Mouse (Mus musculus): ENCODE results near the gene Gatad2a. TPM values are rescaled to one million over a fixed set of nuclear protein-coding genes. Genes with fewer than 3 reads are reported as not detected.

Gatad2a gene
- polyA plus RNA-seq, 1 experiment from 2014 or later = 52.2 TPM

DNA sequence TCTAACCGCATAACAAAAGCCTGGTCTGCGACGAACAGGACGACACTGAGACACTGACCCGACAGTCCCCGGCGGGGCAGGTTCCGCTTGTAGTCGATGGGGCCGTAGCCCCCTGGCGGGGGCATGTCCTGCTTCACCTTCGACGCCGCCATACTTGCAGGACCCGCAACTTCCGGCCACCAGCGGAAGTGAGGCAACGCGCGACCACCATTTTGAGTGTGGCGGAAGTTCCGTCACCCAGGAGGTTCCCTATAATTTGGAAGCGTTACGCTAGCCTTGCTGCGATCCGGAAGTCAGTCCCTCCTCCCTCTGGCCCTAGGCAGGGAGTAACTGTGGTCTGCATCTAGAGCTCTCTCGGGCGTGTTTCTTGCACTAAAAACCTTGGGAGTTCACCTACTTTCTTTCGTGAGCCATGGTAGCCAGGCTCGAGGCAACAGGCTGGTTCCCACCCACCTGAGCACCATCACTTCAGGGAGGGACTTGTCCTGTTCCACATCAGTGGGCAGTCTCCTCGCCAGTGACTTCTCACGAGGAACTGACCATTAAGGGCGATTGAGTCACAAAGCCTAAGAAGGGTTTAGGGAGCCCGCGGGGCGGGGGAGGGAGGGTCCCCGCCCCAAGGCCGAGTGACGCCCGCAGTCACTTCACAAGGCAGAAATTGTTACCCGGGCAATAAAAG is 94.6 kb downstream of the Gatad2a start:
- no peaks in the 10 kb centered on the region for H3K27me3 ChIP-seq (ENCODE audit: control insufficient read depth, insufficient read depth, low read length)
- H3K9ac ChIP-seq (ENCODE audit: low read length) = peak overlapping the region; percentile 96
- ATAC-seq (ENCODE audit: insufficient number of reproducible peaks, insufficient read depth, low FRiP score, low read depth) = peak; percentile 63
- H3K27ac ChIP-seq (replicated peaks in 1 of 2; ENCODE audit: control insufficient read depth in 1 of 2, insufficient read depth in 1 of 2, low read depth in 2 of 2, low read length in 2 of 2) = peak overlapping the region; percentile 90 to 96
- peak overlapping the region; percentile 97 for H3K4me2 ChIP-seq (ENCODE audit: low read length)
- H3K36me3 ChIP-seq (ENCODE audit: control insufficient read depth, insufficient read depth, low read length) = peaks cover 14% of the 10 kb centered on the region
- 3% methylated on average over 41 of the region's 41 CpGs for WGBS
- peaks cover 15 to 45% of the 10 kb centered on the region in 2 experiments for H3K4me1 ChIP-seq (ENCODE audit: control insufficient read depth in 2 of 2, insufficient read depth in 2 of 2, low read length in 2 of 2)
- H3K4me3 ChIP-seq (ENCODE audit: control insufficient read depth in 1 of 2, insufficient read depth in 1 of 2, low read depth in 1 of 2, low read length in 2 of 2) = peak overlapping the region; percentile 65 to 81
- H3K9me3 ChIP-seq (ENCODE audit: control insufficient read depth, low read length) = no peaks in the 10 kb centered on the region

DNA sequence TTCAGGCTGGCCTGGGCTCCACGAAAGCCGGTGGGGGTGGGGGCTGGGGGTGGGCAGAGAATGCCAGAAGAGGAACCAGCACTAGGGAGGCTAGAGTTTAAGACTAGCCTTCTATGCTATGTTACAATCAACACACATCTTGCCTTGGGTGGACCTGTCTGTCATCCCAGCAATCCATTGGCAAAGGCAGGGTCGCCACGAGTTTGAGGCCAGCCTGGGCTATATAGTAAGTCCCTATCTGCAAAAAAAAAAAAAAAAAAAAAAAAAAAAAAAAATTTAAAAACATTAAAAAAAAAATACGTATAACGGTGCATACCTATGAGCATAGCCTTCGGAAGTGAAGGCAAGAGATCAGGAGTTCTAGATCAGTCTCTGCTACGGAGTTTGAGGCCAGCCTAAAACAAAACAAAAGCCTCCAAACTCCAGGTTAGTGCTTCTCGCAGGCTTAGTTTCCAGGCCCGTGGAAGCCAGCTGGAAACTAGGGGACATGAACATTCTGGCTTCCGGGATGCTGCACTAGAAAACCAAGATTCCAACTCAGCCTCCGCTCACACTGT is 95.2 kb downstream of the Gatad2a start:
- ATAC-seq (ENCODE audit: insufficient number of reproducible peaks, insufficient read depth, low FRiP score, low read depth) = no peak; the same call in 1 of the 2 replicates
- 15% methylated on average over 12 of the region's 12 CpGs for WGBS
- Histone ChIP-seq H3K4me3 (ENCODE audit: control insufficient read depth in 1 of 2, insufficient read depth in 1 of 2, low read depth in 1 of 2, low read length in 2 of 2) (peak overlapping the region; percentile 65 to 81), H3K27ac (replicated peaks in 1 of 2; ENCODE audit: control insufficient read depth in 1 of 2, insufficient read depth in 1 of 2, low read depth in 2 of 2, low read length in 2 of 2) (peak overlapping the region; percentile 90 to 96), H3K27me3 (ENCODE audit: control insufficient read depth, insufficient read depth, low read length) (no peaks in the 10 kb centered on the region), H3K9me3 (ENCODE audit: control insufficient read depth, low read length) (no peaks in the 10 kb centered on the region), H3K36me3 (ENCODE audit: control insufficient read depth, insufficient read depth, low read length) (peaks cover 20% of the 10 kb centered on the region), H3K4me1 (ENCODE audit: control insufficient read depth in 2 of 2, insufficient read depth in 2 of 2, low read length in 2 of 2) (peaks cover 15 to 47% of the 10 kb centered on the region in 2 experiments), H3K9ac (ENCODE audit: low read length) (peak overlapping the region; percentile 96), H3K4me2 (ENCODE audit: low read length) (peak overlapping the region; percentile 97)

GRCm38 (mm10) chr8:69899876-69900275 is 96.3 kb downstream of the Gatad2a start:
- Histone ChIP-seq H3K4me1 (ENCODE audit: control insufficient read depth in 2 of 2, insufficient read depth in 2 of 2, low read length in 2 of 2) (peaks cover 21 to 58% of the 10 kb centered on the region in 2 experiments), H3K4me2 (ENCODE audit: low read length) (peak overlapping the region; percentile 97), H3K4me3 (ENCODE audit: control insufficient read depth in 1 of 2, insufficient read depth in 1 of 2, low read depth in 1 of 2, low read length in 2 of 2) (no peak overlapping the region), H3K27ac (replicated peaks in 1 of 2; ENCODE audit: control insufficient read depth in 1 of 2, insufficient read depth in 1 of 2, low read depth in 2 of 2, low read length in 2 of 2) (no peak overlapping the region), H3K9me3 (ENCODE audit: control insufficient read depth, low read length) (no peaks in the 10 kb centered on the region), H3K27me3 (ENCODE audit: control insufficient read depth, insufficient read depth, low read length) (no peaks in the 10 kb centered on the region), H3K9ac (ENCODE audit: low read length) (no peak overlapping the region), H3K36me3 (ENCODE audit: control insufficient read depth, insufficient read depth, low read length) (peaks cover 29% of the 10 kb centered on the region)
- 96% methylated on average over 2 of the region's 2 CpGs for WGBS
- ATAC-seq (ENCODE audit: insufficient number of reproducible peaks, insufficient read depth, low FRiP score, low read depth) = no peak

- Histone ChIP-seq H3K9ac (ENCODE audit: low read length) (no peak overlapping the region), H3K36me3 (ENCODE audit: control insufficient read depth, insufficient read depth, low read length) (peaks cover 49% of the 10 kb centered on the region), H3K4me1 (ENCODE audit: control insufficient read depth in 2 of 2, insufficient read depth in 2 of 2, low read length in 2 of 2) (peaks cover 23 to 57% of the 10 kb centered on the region in 2 experiments)
Measured at GRCm38 (mm10) chr8:69897857-69898256, 98.3 kb downstream of the Gatad2a start.

DNA sequence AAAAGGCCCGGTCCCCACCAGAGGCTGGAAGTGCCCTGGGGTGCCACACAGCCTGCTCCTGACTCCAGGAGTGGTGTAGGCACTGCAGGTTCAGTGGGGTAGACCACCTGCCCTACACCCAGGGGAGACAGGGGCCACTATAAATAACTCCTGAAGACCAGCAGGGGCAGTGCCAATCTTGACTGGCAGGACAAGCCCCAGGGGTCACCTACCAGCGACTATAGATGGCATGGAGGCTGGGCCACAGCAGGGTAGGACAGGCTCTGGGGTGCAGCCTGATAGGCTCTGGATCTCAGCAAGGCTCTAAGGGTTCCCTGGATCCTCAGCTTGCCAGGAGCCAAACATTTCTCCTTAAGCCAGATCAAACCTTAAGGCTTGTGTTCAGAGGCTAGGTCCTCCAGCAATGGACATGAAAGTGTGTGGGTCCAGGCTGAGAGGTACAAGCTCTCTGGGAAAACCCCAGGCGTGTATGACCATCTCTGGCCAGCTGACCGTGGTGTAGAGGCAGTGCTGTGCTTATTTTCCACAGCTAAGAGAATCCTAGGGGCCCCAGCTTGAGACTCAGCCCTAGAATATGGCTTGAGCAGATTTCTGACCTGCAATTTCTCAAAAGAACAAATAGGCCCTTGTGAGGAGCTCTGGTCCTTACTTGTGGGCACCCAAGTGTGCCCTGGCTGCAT is 100.3 kb downstream of the Gatad2a start:
- Histone ChIP-seq H3K36me3 (ENCODE audit: control insufficient read depth, insufficient read depth, low read length) (peaks cover 64% of the 10 kb centered on the region), H3K4me1 (ENCODE audit: control insufficient read depth in 2 of 2, insufficient read depth in 2 of 2, low read length in 2 of 2) (peaks cover 14 to 45% of the 10 kb centered on the region in 2 experiments), H3K27me3 (ENCODE audit: control insufficient read depth, insufficient read depth, low read length) (no peaks in the 10 kb centered on the region), H3K9me3 (ENCODE audit: control insufficient read depth, low read length) (no peaks in the 10 kb centered on the region), H3K4me3 (ENCODE audit: control insufficient read depth in 1 of 2, insufficient read depth in 1 of 2, low read depth in 1 of 2, low read length in 2 of 2) (no peak overlapping the region), H3K27ac (replicated peaks in 1 of 2; ENCODE audit: control insufficient read depth in 1 of 2, insufficient read depth in 1 of 2, low read depth in 2 of 2, low read length in 2 of 2) (no peak overlapping the region), H3K9ac (ENCODE audit: low read length) (no peak overlapping the region), H3K4me2 (ENCODE audit: low read length) (no peak overlapping the region)
- 64% methylated on average over 4 of the region's 4 CpGs for WGBS
- no peak for ATAC-seq (ENCODE audit: insufficient number of reproducible peaks, insufficient read depth, low FRiP score, low read depth)

More at GRCm38 (mm10) chr8:69897857-69898256, 98.3 kb downstream of the Gatad2a start:
- H3K27ac ChIP-seq (replicated peaks in 1 of 2; ENCODE audit: control insufficient read depth in 1 of 2, insufficient read depth in 1 of 2, low read depth in 2 of 2, low read length in 2 of 2) = no peak overlapping the region
- no peaks in the 10 kb centered on the region for H3K9me3 ChIP-seq (ENCODE audit: control insufficient read depth, low read length)
- no peak overlapping the region for H3K4me2 ChIP-seq (ENCODE audit: low read length)
- ATAC-seq (ENCODE audit: insufficient number of reproducible peaks, insufficient read depth, low FRiP score, low read depth) = no peak
- no peaks in the 10 kb centered on the region for H3K27me3 ChIP-seq (ENCODE audit: control insufficient read depth, insufficient read depth, low read length)
- no peak overlapping the region for H3K4me3 ChIP-seq (ENCODE audit: control insufficient read depth in 1 of 2, insufficient read depth in 1 of 2, low read depth in 1 of 2, low read length in 2 of 2)
- WGBS = 89% methylated on average over 6 of the region's 6 CpGs

DNA sequence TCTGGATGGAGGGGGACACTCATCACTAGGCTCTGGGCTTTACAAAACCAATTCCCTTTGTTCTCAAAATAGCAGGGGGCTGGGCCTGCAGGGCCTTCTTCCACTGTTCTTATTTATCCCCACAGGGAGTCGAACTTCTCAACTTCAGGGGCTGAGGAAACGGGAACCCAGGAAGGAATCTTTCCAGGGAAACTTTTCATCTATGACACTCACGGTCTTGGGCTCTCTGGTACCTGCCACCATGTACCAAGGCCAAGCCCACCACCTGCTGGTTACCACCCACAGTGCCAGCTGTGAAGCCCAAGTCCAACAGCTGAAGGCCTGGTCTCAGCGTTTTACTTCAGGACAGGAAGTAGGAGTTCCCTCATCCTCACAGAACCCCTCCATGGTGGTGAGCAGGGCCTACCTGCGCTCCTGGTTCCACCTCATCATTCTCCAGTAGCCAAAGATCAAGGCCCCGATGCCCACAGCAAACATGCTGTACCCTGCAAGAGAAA is 101.3 kb downstream of the Gatad2a start:
- WGBS = 63% methylated on average over 6 of the region's 6 CpGs
- Histone ChIP-seq H3K9me3 (ENCODE audit: control insufficient read depth, low read length) (no peaks in the 10 kb centered on the region), H3K4me3 (ENCODE audit: control insufficient read depth in 1 of 2, insufficient read depth in 1 of 2, low read depth in 1 of 2, low read length in 2 of 2) (no peak overlapping the region), H3K9ac (ENCODE audit: low read length) (no peak overlapping the region; the same call in 1 of the 2 replicates), H3K27me3 (ENCODE audit: control insufficient read depth, insufficient read depth, low read length) (peaks cover 7% of the 10 kb centered on the region), H3K4me2 (ENCODE audit: low read length) (no peak overlapping the region), H3K4me1 (ENCODE audit: control insufficient read depth in 2 of 2, insufficient read depth in 2 of 2, low read length in 2 of 2) (peaks cover 11 to 36% of the 10 kb centered on the region in 2 experiments), H3K36me3 (ENCODE audit: control insufficient read depth, insufficient read depth, low read length) (peaks cover 64% of the 10 kb centered on the region), H3K27ac (replicated peaks in 1 of 2; ENCODE audit: control insufficient read depth in 1 of 2, insufficient read depth in 1 of 2, low read depth in 2 of 2, low read length in 2 of 2) (no peak overlapping the region)
- ATAC-seq (ENCODE audit: insufficient number of reproducible peaks, insufficient read depth, low FRiP score, low read depth) = no peak

DNA sequence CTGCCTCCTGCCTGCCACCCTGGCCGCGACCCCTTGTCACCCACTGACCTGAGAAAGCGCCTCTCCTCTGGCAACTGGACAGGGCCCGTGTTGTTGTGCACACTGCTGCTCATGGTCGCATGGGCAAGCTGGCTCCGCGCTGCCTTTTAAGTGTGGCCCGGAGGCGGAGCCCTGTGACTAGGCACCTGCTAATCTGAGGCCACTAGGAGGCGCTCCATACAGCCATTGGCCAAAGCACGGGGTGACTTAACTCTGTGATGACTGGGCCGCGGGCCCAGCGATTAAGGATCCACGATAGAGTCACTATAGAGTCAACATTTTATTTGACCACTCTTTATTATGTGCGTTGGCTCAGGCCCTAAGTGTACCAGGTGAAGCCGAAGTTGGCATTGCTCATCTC is 102.3 kb downstream of the Gatad2a start:
- Histone ChIP-seq H3K4me3 (ENCODE audit: control insufficient read depth in 1 of 2, insufficient read depth in 1 of 2, low read depth in 1 of 2, low read length in 2 of 2) (no peak overlapping the region), H3K9me3 (ENCODE audit: control insufficient read depth, low read length) (no peaks in the 10 kb centered on the region), H3K36me3 (ENCODE audit: control insufficient read depth, insufficient read depth, low read length) (peaks cover 64% of the 10 kb centered on the region), H3K9ac (ENCODE audit: low read length) (no peak overlapping the region), H3K27ac (replicated peaks in 1 of 2; ENCODE audit: control insufficient read depth in 1 of 2, insufficient read depth in 1 of 2, low read depth in 2 of 2, low read length in 2 of 2) (no peak overlapping the region), H3K27me3 (ENCODE audit: control insufficient read depth, insufficient read depth, low read length) (peaks cover 17% of the 10 kb centered on the region), H3K4me2 (ENCODE audit: low read length) (no peak overlapping the region), H3K4me1 (ENCODE audit: control insufficient read depth in 2 of 2, insufficient read depth in 2 of 2, low read length in 2 of 2) (peaks cover 15 to 41% of the 10 kb centered on the region in 2 experiments)
- no peak for ATAC-seq (ENCODE audit: insufficient number of reproducible peaks, insufficient read depth, low FRiP score, low read depth)
- 48% methylated on average over 17 of the region's 17 CpGs for WGBS
